Mouse (Mus musculus) thymus, adult 2 months (tissue): Measurements from ENCODE around the gene Zmiz1. TPM values are rescaled to one million over a fixed set of nuclear protein-coding genes. Genes with fewer than 3 reads are reported as not detected.

Experiments
- DNase-seq: peaks from one replicate; pipeline ENCODE4 v3.0.0; 2021
- H3K27ac ChIP-seq: fragments of 200-500 bp; 2 replicates; pipeline ENCODE4 v1.5.1; 2012; ENCODE audit warnings: low read length, control low read depth; ENCODE audit not compliant: control insufficient read depth, insufficient read depth
- H3K27me3 ChIP-seq: fragments of 200-500 bp; 2 replicates; pipeline ENCODE4 v1.6.1; 2012; ENCODE audit warnings: mild to moderate bottlenecking, low read length, moderate library complexity, mixed read lengths; ENCODE audit not compliant: control insufficient read depth, insufficient read depth
- H3K36me3 ChIP-seq: fragments of 200-500 bp; 2 replicates; pipeline ENCODE4 v1.6.1; 2012; ENCODE audit warnings: mild to moderate bottlenecking, low read length, moderate library complexity; ENCODE audit not compliant: control insufficient read depth, insufficient read depth
- H3K4me1 ChIP-seq: fragments of 200-500 bp; replicated peaks from 2 replicates; pipeline ENCODE4 v1.6.1; 2012; ENCODE audit warnings: low read length; ENCODE audit not compliant: control insufficient read depth, insufficient read depth
- H3K4me3 ChIP-seq: fragments of 200-500 bp; 2 replicates; pipeline ENCODE4 v1.5.1; 2012; ENCODE audit warnings: mild to moderate bottlenecking, low read length, control low read depth, moderate library complexity; ENCODE audit not compliant: control insufficient read depth, insufficient read depth
- CTCF ChIP-seq: fragments of 200-500 bp; IDR thresholded peaks from 2 replicates; pipeline ENCODE4 v1.5.1; 2012; ENCODE audit warnings: mild to moderate bottlenecking, control low read depth, low read length, moderate library complexity, borderline replicate concordance; ENCODE audit not compliant: control insufficient read depth, poor library complexity, insufficient read depth; ENCODE audit errors: extremely low read depth
- POLR2A ChIP-seq: fragments of 200-500 bp; IDR thresholded peaks from 2 replicates; pipeline ENCODE4 v1.6.1; 2012; ENCODE audit warnings: mild to moderate bottlenecking, low read length, control low read depth, moderate library complexity; ENCODE audit not compliant: control insufficient read depth, poor library complexity, insufficient read depth; ENCODE audit errors: extremely low read depth
- WGBS: fragments of 180-500 bp; shearing (Covaris S2); methylation state at CpG from one replicate; pipeline ENCODE4 v1.1.7; 2018; 5-methylcytosine and 5-hydroxymethylcytosine counted together
- polyA plus RNA-seq: library from polyadenylated mRNA; depleted of rRNA; stranded (reverse); fragments of >200 nt; gene quantifications from 2 replicates; pipeline ENCODE4 v1.2.3, GENCODE M21; 2012

Gene Zmiz1
- polyA plus RNA-seq, 1 experiment = 58.9 TPM

DNA sequence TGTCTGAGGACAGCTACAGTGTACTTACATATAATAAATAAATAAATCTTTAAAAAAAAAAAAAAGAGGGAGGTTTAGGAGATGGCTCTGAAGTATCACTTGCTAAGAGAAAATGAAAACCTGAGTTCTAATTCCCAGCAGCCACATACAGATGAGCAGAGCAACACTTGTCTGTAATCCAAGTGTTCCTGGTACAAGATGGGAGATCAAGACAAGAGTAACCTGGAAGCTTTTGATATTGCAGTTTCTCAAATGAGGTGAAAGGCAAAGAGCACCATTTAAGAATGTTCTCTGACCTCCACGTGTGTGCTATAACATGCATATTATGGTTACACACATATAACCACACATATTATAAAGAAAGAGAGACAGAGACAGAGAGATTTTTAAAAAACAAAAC lies 132.4 kb downstream of the Zmiz1 start:
- Histone ChIP-seq H3K27me3 (no peaks in the 10 kb centered on the region), H3K4me1 (peaks cover 42% of the 10 kb centered on the region), H3K36me3 (no peaks in the 10 kb centered on the region), H3K27ac (no peak overlapping the region), H3K4me3 (no peak overlapping the region)
- no peak for DNase-seq
- 91% methylated on average over 1 of the region's 1 CpGs for WGBS
- TF ChIP-seq CTCF (no peak), POLR2A (no peak)

DNA sequence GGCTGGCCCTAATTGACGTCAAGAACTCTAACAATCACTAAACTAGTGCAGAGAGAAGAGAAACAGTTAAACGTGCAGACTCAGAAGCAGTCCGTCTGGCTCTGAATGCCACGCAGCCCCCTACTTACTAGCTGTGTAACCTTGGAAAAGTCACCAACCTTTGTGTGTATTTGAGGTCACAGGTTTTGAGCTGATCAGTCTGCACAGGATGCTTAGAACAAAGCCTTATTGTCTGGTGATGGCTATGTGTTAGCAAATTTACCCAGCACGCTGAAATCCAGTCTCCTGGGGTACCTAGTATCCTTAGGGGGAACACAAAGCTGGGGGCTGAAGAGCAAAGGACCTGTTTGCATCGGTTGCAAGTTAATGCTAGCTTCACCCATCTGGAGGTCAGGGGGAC lies 133.5 kb downstream of the Zmiz1 start:
- H3K27me3 ChIP-seq = no peaks in the 10 kb centered on the region
- H3K27ac ChIP-seq = no peak overlapping the region
- TF ChIP-seq CTCF = no peak
- peaks cover 42% of the 10 kb centered on the region for H3K4me1 ChIP-seq
- no peaks in the 10 kb centered on the region for H3K36me3 ChIP-seq
- WGBS = 96% methylated on average over 6 of the region's 6 CpGs
- H3K4me3 ChIP-seq = no peak overlapping the region
- no peak for DNase-seq

DNA sequence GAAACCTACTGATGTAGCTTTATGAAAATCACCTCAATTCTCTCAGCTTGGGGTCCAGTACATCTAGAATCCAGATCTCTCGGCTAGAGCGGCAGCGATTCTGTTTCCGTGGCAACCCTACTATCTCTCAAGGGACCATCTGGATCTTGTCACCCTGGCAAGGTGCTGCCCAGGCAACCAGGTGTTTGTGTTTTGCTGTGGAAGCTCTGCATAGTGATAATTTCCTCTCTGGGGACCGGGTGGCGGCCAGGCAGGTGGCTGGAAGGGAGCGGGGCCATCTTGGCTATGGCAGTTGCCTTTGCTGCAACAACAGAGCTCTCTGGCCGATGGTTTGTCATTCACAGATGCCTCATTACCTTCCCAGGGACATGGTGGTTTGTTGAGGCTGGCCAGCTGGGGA lies 134.9 kb downstream of the Zmiz1 start:
- peak overlapping the region; percentile 25; the same call in 1 of the 2 replicates for H3K27ac ChIP-seq
- no peak for TF ChIP-seq POLR2A
- no peak for DNase-seq
- peaks cover 3% of the 10 kb centered on the region; the same call in 1 of the 2 replicates for H3K36me3 ChIP-seq
- H3K27me3 ChIP-seq = no peaks in the 10 kb centered on the region
- peaks cover 35% of the 10 kb centered on the region for H3K4me1 ChIP-seq
- no peak overlapping the region for H3K4me3 ChIP-seq
- WGBS = 71% methylated on average over 8 of the region's 8 CpGs

DNA sequence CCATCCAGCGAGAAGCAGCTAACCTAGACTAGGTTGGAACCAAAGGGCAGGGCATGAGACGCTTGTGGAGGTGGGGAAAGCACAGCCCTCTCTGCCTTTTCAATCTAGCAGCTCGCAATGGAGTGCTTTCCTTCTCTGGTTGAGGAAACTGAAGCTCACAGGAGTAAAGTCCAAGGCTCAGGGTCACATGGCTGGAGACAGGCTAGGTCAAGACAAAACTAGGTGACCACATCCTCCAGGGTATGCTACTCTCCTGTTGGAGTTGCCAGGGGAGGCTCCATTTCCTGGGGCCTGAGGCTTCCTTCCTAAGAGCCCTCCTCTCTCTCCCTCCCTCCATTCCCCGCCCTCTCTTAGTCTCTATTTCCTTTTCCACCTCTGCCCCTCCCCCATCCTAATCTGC lies 135.6 kb downstream of the Zmiz1 start:
- H3K4me1 ChIP-seq = peaks cover 30% of the 10 kb centered on the region
- peak overlapping the region; percentile 15; the same call in 1 of the 2 replicates for H3K27ac ChIP-seq
- no peaks in the 10 kb centered on the region for H3K27me3 ChIP-seq
- no peak overlapping the region for H3K4me3 ChIP-seq
- WGBS = 53% methylated on average over 4 of the region's 4 CpGs
- no peak for DNase-seq
- TF ChIP-seq CTCF (no peak), POLR2A (no peak)
- H3K36me3 ChIP-seq = peaks cover 3% of the 10 kb centered on the region; the same call in 1 of the 2 replicates

DNA sequence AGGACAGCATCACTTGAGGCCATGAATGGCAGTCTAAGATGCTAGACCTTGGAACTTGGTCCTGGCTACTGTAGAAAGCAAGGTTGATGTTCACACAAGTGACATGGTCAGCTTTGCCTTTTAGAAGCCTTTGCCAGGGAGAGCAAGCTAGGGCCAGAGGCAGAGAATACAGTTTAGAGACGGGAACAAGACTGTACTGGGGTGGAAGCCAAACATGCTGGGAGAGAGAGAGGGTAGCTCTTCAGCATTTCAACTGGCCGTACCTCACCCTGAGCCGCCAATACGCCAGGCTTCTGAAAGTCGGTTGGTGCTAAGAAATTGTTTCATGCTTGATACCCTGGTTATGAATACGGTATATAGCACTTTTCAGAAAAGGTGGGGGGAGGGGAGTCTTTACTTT lies 140.0 kb downstream of the Zmiz1 start:
- TF ChIP-seq POLR2A (no peak), CTCF (no peak)
- 93% methylated on average over 6 of the region's 6 CpGs for WGBS
- no peak for DNase-seq
- Histone ChIP-seq H3K27ac (no peak overlapping the region), H3K4me1 (peaks cover 28% of the 10 kb centered on the region), H3K27me3 (no peaks in the 10 kb centered on the region), H3K36me3 (peaks cover 7% of the 10 kb centered on the region; the same call in 1 of the 2 replicates), H3K4me3 (no peak overlapping the region)

DNA sequence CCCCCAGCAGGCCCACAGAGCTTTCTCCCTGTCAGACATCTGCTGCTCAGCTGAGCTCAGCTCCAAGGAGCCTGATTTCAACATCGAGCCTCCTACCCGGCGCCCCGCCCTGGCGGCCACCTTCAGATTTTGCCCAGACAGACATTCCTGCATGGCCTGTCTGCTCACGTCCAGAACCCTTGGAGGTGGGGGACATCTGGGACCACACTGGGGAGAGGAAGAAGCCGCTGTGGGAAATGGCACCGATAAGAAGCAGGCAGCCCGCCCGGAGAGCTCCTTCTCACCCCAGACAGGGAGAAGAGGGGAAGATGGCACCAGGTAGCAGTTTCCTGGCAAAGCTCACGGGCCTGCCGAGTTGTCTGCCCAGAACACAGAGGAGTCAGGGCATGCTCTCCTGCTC lies 140.9 kb downstream of the Zmiz1 start:
- no peak overlapping the region for H3K27ac ChIP-seq
- 80% methylated on average over 12 of the region's 12 CpGs for WGBS
- no peak for DNase-seq
- no peak overlapping the region for H3K4me3 ChIP-seq
- peaks cover 7% of the 10 kb centered on the region; the same call in 1 of the 2 replicates for H3K36me3 ChIP-seq
- TF ChIP-seq POLR2A = no peak
- TF ChIP-seq CTCF = no peak
- no peaks in the 10 kb centered on the region for H3K27me3 ChIP-seq
- H3K4me1 ChIP-seq = peaks cover 24% of the 10 kb centered on the region

DNA sequence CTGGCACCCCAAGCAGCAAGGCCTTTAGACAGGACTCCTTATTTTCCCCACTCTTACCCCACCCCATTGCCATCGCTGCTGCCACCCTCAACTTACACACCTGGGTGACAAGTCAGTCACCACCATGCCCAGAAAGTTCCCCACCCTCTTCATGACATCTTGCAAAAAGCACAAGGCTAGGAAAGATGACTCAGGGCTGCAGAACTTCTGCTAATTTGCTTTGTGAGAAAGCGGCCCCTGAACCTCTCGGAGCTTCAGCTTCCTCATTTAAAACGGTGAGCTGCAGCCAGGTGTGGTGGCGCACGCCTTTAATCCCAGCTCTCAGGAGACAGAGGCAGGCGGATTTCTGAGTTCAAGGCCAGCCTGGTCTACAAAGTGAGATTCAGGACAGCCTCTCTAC lies 141.4 kb downstream of the Zmiz1 start:
- H3K4me3 ChIP-seq = no peak overlapping the region
- H3K4me1 ChIP-seq = peaks cover 21% of the 10 kb centered on the region
- H3K27ac ChIP-seq = no peak overlapping the region
- peaks cover 7% of the 10 kb centered on the region; the same call in 1 of the 2 replicates for H3K36me3 ChIP-seq
- no peaks in the 10 kb centered on the region for H3K27me3 ChIP-seq
- TF ChIP-seq CTCF = no peak
- no peak for TF ChIP-seq POLR2A
- DNase-seq = no peak
- 57% methylated on average over 7 of the region's 7 CpGs for WGBS

DNA sequence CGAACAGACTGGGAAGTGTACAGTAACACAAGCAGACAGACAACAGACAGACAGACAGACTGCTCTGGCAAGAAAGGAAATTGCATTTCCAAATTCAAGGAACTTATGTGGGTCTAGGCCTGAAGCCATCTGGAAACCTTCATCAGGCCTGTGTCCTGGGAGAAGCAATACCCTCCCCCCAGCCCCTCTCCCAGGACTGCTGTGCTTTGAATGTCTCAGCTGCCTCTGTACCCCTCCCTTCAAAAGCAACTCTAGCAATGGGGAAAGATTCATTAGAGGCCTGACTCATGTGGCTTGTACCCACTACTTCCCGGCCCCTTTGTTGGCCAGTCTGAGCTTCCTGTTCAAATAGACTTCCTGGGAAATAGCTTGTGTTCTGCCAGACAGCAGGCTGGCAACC lies 142.0 kb downstream of the Zmiz1 start:
- peaks cover 21% of the 10 kb centered on the region for H3K4me1 ChIP-seq
- H3K27ac ChIP-seq = no peak overlapping the region
- H3K4me3 ChIP-seq = no peak overlapping the region
- no peak for TF ChIP-seq CTCF
- TF ChIP-seq POLR2A = no peak
- WGBS = 56% methylated on average over 2 of the region's 2 CpGs
- peaks cover 7% of the 10 kb centered on the region; the same call in 1 of the 2 replicates for H3K36me3 ChIP-seq
- no peak for DNase-seq
- H3K27me3 ChIP-seq = no peaks in the 10 kb centered on the region
